8 mouse cellular contexts compared by ENCODE assay signal in genomic region chr5:45449831-45450716, GRCm38 (mm10). TPM values are rescaled to one million over a fixed set of nuclear protein-coding genes. Genes with fewer than 3 reads are reported as not detected.
DNase-seq lines count a peak whose midpoint lies in the region; ATAC-seq and TF ChIP-seq lines count a peak whose summit lies in the region.

Gene Qdpr, minus strand, starts transcription at chr5:45450236.

- H3K4me3 ChIP-seq in E14TG2a.4 (replicated peaks; ENCODE audit: low read length) = peak within 1 kb of the TSS; percentile 89
- H3K4me3 ChIP-seq in forebrain, embryonic 12.5 days (replicated peaks) = peak within 1 kb of the TSS; percentile 55
- H3K4me3 ChIP-seq in heart, postnatal 0 days (ENCODE audit: low read depth, low read length) = peak within 1 kb of the TSS; percentile 77
- H3K4me3 ChIP-seq in liver, embryonic 16.5 days (ENCODE audit: low read depth, low read length) = peak within 1 kb of the TSS; percentile 69
- peak within 1 kb of the TSS; percentile 73 for H3K4me3 ChIP-seq in neural tube, embryonic 13.5 days
- peak within 1 kb of the TSS; percentile 90 for H3K4me3 ChIP-seq in testis, adult 2 months (ENCODE audit: control insufficient read depth, low read depth, low read length)

- TF ChIP-seq CTCF in E14TG2a.4 (conservative IDR thresholded peaks at IDR 0.05; ENCODE audit: low read length) = no peak
- TF ChIP-seq CTCF in heart, postnatal 0 days (IDR thresholded peaks at IDR 0.05; ENCODE audit: low read depth) = 0 out of 2 replicates have a peak, but pooled peaks have one; percentile 5
- TF ChIP-seq CTCF in testis, adult 2 months (IDR thresholded peaks at IDR 0.05; ENCODE audit: control insufficient read depth, insufficient read depth, insufficient replicate concordance, low read depth, low read length) = no peak

- H3K27me3 ChIP-seq in E14TG2a.4 (ENCODE audit: insufficient read depth, low read length) = peaks cover 7% of the 10 kb centered on the region; the same call in 1 of the 2 replicates
- peaks cover 8% of the 10 kb centered on the region; the same call in 1 of the 2 replicates for H3K27me3 ChIP-seq in forebrain, embryonic 12.5 days
- no peaks in the 10 kb centered on the region; the same call in 1 of the 2 replicates for H3K27me3 ChIP-seq in heart, postnatal 0 days (ENCODE audit: control insufficient read depth, insufficient read depth, low read length)
- no peaks in the 10 kb centered on the region for H3K27me3 ChIP-seq in liver, embryonic 16.5 days (ENCODE audit: control insufficient read depth, insufficient read depth, low read depth, low read length)
- no peaks in the 10 kb centered on the region for H3K27me3 ChIP-seq in neural tube, embryonic 13.5 days
- no peaks in the 10 kb centered on the region for H3K27me3 ChIP-seq in testis, adult 2 months (ENCODE audit: control insufficient read depth, insufficient read depth, low read length)

- under 1% methylated on average over 66 of the region's 70 CpGs for WGBS in forebrain, embryonic 12.5 days
- WGBS in heart, postnatal 0 days = under 1% methylated on average over 61 of the region's 70 CpGs
- WGBS in liver, embryonic 16.5 days (ENCODE audit: insufficient replicate concordance) = under 1% methylated on average over 70 of the region's 70 CpGs
- WGBS in neural tube, embryonic 13.5 days = under 1% methylated on average over 70 of the region's 70 CpGs

- TF ChIP-seq EP300 in heart, postnatal 0 days (IDR thresholded peaks at IDR 0.05; ENCODE audit: low read depth) = 0 out of 2 replicates have a peak, but pooled peaks have one; percentile 32

- peak; percentile 98 for DNase-seq in c-Kit-positive CD71-positive TER-119-positive erythroid progenitor cells, embryonic 14.5 days (ENCODE audit: low spot score)
- peak; percentile 98 for DNase-seq in heart, postnatal 0 days (ENCODE audit: low spot score)
- DNase-seq in kidney, postnatal 4 days = peak; percentile 99

- H3K27ac ChIP-seq in forebrain, embryonic 12.5 days = peak within 1 kb of the TSS; percentile 62
- peak within 1 kb of the TSS; percentile 87 for H3K27ac ChIP-seq in heart, postnatal 0 days (ENCODE audit: low read depth)
- H3K27ac ChIP-seq in liver, embryonic 16.5 days (ENCODE audit: low read length) = peak within 1 kb of the TSS; percentile 81
- peak within 1 kb of the TSS; percentile 80 for H3K27ac ChIP-seq in neural tube, embryonic 13.5 days (replicated peaks)
- H3K27ac ChIP-seq in testis, adult 2 months (ENCODE audit: control insufficient read depth, insufficient read depth, low read depth, low read length) = peak within 1 kb of the TSS; percentile 83

- H3K4me2 ChIP-seq in forebrain, embryonic 12.5 days = peak within 1 kb of the TSS; percentile 97
- peak within 1 kb of the TSS; percentile 96 for H3K4me2 ChIP-seq in heart, postnatal 0 days (ENCODE audit: low read depth, low read length)
- H3K4me2 ChIP-seq in liver, embryonic 16.5 days (ENCODE audit: low read depth, low read length) = peak within 1 kb of the TSS; percentile 95
- H3K4me2 ChIP-seq in neural tube, embryonic 13.5 days = peak within 1 kb of the TSS; percentile 99

- H3K4me1 ChIP-seq in E14TG2a.4 (replicated peaks; ENCODE audit: low read depth, low read length) = peaks cover 28% of the 10 kb centered on the region
- peaks cover 17% of the 10 kb centered on the region for H3K4me1 ChIP-seq in forebrain, embryonic 12.5 days
- H3K4me1 ChIP-seq in heart, postnatal 0 days (ENCODE audit: control insufficient read depth, insufficient read depth) = peaks cover 13% of the 10 kb centered on the region
- peaks cover 16% of the 10 kb centered on the region for H3K4me1 ChIP-seq in liver, embryonic 16.5 days (ENCODE audit: control insufficient read depth, low read depth, low read length)
- peaks cover 23% of the 10 kb centered on the region for H3K4me1 ChIP-seq in neural tube, embryonic 13.5 days (replicated peaks)
- H3K4me1 ChIP-seq in testis, adult 2 months (ENCODE audit: control insufficient read depth, insufficient read depth, low read length) = peaks cover 9% of the 10 kb centered on the region

- peak; percentile 99 for ATAC-seq in forebrain, embryonic 12.5 days (ENCODE audit: low FRiP score)
- peak; percentile 99 for ATAC-seq in heart, postnatal 0 days (ENCODE audit: insufficient read depth, low read depth)
- ATAC-seq in liver, embryonic 16.5 days (ENCODE audit: low read depth) = peak; percentile 98
- ATAC-seq in neural tube, embryonic 13.5 days (ENCODE audit: low read depth) = peak; percentile 99

- peaks cover 23% of the 10 kb centered on the region for H3K36me3 ChIP-seq in E14TG2a.4 (ENCODE audit: insufficient read depth, low read length)
- H3K36me3 ChIP-seq in forebrain, embryonic 12.5 days (replicated peaks) = no peaks in the 10 kb centered on the region
- H3K36me3 ChIP-seq in heart, postnatal 0 days (replicated peaks; ENCODE audit: control insufficient read depth, insufficient read depth, low read length) = peaks cover 11% of the 10 kb centered on the region; the same call in 1 of the 2 replicates
- H3K36me3 ChIP-seq in liver, embryonic 16.5 days (ENCODE audit: control insufficient read depth, insufficient read depth) = no peaks in the 10 kb centered on the region
- no peaks in the 10 kb centered on the region for H3K36me3 ChIP-seq in neural tube, embryonic 13.5 days
- no peaks in the 10 kb centered on the region for H3K36me3 ChIP-seq in testis, adult 2 months (ENCODE audit: control insufficient read depth, insufficient read depth, low read length)

- peak; percentile 74 for TF ChIP-seq POLR2A in testis, adult 2 months (IDR thresholded peaks at IDR 0.05; ENCODE audit: control insufficient read depth, low read depth, low read length)

- no peaks in the 10 kb centered on the region for H3K9me3 ChIP-seq in E14TG2a.4 (ENCODE audit: low read length)
- H3K9me3 ChIP-seq in forebrain, embryonic 12.5 days = no peaks in the 10 kb centered on the region
- no peaks in the 10 kb centered on the region for H3K9me3 ChIP-seq in heart, postnatal 0 days (replicated peaks; ENCODE audit: control insufficient read depth, low read length)
- no peaks in the 10 kb centered on the region for H3K9me3 ChIP-seq in liver, embryonic 16.5 days (replicated peaks; ENCODE audit: control insufficient read depth, low read length)
- H3K9me3 ChIP-seq in neural tube, embryonic 13.5 days = no peaks in the 10 kb centered on the region

- peak within 1 kb of the TSS; percentile 81 for H3K9ac ChIP-seq in forebrain, embryonic 12.5 days
- peak within 1 kb of the TSS; percentile 70 for H3K9ac ChIP-seq in heart, postnatal 0 days (replicated peaks; ENCODE audit: low read depth, low read length)
- peak within 1 kb of the TSS; percentile 68 for H3K9ac ChIP-seq in liver, embryonic 16.5 days (ENCODE audit: low read depth, low read length)
- H3K9ac ChIP-seq in neural tube, embryonic 13.5 days = peak within 1 kb of the TSS; percentile 78

RNA-seq across cellular contexts. Expression of gene Qdpr, which starts in this region (rescaled TPM):
- polyA plus RNA-seq in forebrain, embryonic 12.5 days (2016; fragmentation: Nextera tagmentation; extraction: Ambion mirVana) = 102 TPM in 2 replicates
- 35.4 and 51.6 TPM in 2 replicates for total RNA-seq in heart, postnatal 0 days (2014; rRNA removed; ENCODE audit: low replicate concordance)
- polyA plus RNA-seq in heart, postnatal 0 days (2015; fragmentation: Nextera tagmentation; extraction: Ambion mirVana) = 106 and 107 TPM in 2 replicates
- 103 and 113 TPM in 2 replicates for polyA plus RNA-seq in liver, embryonic 16.5 days (2015; fragmentation: Nextera tagmentation; extraction: Ambion mirVana)
- polyA plus RNA-seq in neural tube, embryonic 13.5 days (2015; fragmentation: Nextera tagmentation; extraction: Ambion mirVana) = 124 and 136 TPM in 2 replicates
- polyA plus RNA-seq in testis, adult 2 months (2012; rRNA removed) = 17.0 and 21.6 TPM in 2 replicates

Comparison
In these comparisons a context has a peak if more than half of its experiments do, and no peak if none do; other contexts are left out.
1. Peak in every context shown above with its lines: DNase-seq, ATAC-seq, H3K4me3 ChIP-seq and H3K27ac ChIP-seq.